Comparison of ENCODE assay signal across 35 mouse cellular contexts in the genomic region with DNA sequence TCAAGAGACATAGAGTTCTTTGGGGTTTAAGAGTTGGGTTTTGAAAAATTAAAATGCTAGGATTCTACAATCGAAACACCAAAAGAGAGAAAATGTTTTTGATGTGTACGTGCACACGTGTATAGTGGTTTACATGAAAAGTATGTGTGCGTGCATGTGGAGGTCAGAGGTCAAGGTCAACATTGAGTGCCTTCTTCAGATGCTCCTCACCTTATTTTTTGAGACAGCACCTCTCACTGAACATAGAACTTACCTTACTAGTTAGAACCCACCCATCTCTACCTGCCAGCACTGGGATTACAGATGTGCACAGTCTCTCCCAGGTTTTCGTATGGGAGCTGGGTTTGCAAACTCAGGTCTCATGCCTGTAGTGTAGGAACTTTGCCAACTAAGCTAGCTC.
"Had no signal": no experiment of that assay in that cellular context is flagged by ENCODE, and none has a peak within 500 bp of the region (broad histone marks: within the 10 kb centered on the region; RNA-seq: fewer than 3 reads in every experiment).

No protein-coding gene starts in this region.

- DNase-seq: heart, adult 2 months; heart, postnatal 10 days; heart, postnatal 14 days; heart, postnatal 36 days; heart, postnatal 4 days; kidney, adult 11 months; kidney, adult 18-20 months; kidney, adult 2 months; kidney, adult 8-10 months; kidney, adult 9 months; kidney, postnatal 10 days; kidney, postnatal 14 days; kidney, postnatal 25 days; kidney, postnatal 36 days; kidney, postnatal 4 days; layer of hippocampus, adult 9-11 months; layer of hippocampus, postnatal 36 days had no signal

- H3K27me3 ChIP-seq: heart, embryonic 12.5 days; heart, embryonic 13.5 days; heart, embryonic 15.5 days; hindbrain, embryonic 12.5 days; hindbrain, embryonic 13.5 days; hindbrain, embryonic 15.5 days; intestine, embryonic 15.5 days; kidney, embryonic 15.5 days had no signal

- H3K9me3 ChIP-seq: heart, embryonic 10.5 days; heart, embryonic 12.5 days; heart, embryonic 13.5 days; heart, embryonic 15.5 days; hindbrain, embryonic 10.5 days; hindbrain, embryonic 12.5 days; hindbrain, embryonic 13.5 days; hindbrain, embryonic 15.5 days; intestine, embryonic 15.5 days; kidney, embryonic 15.5 days had no signal

- H3K27ac ChIP-seq: heart, adult 2 months; heart, embryonic 10.5 days; heart, embryonic 13.5 days; heart, embryonic 15.5 days; hindbrain, embryonic 10.5 days; hindbrain, embryonic 12.5 days; hindbrain, embryonic 13.5 days; hindbrain, embryonic 14.5 days; hindbrain, embryonic 15.5 days; hindbrain, postnatal 0 days; intestine, embryonic 15.5 days; kidney, embryonic 15.5 days; kidney, postnatal 0 days had no signal

- ATAC-seq: hindbrain, embryonic 16.5 days; hindbrain, postnatal 0 days; inflammation-experienced regulatory T-cells, adult 6 months; intestine, embryonic 15.5 days; intestine, embryonic 16.5 days; intestine, postnatal 0 days had no signal

- H3K36me3 ChIP-seq: heart, embryonic 10.5 days; heart, embryonic 12.5 days; heart, embryonic 13.5 days; heart, embryonic 15.5 days; hindbrain, embryonic 10.5 days; hindbrain, embryonic 12.5 days; hindbrain, embryonic 13.5 days; hindbrain, embryonic 15.5 days; intestine, embryonic 15.5 days; kidney, embryonic 15.5 days had no signal

- H3K4me3 ChIP-seq: heart, adult 2 months; heart, embryonic 10.5 days; heart, embryonic 12.5 days; heart, embryonic 13.5 days; heart, embryonic 15.5 days; hindbrain, embryonic 10.5 days; hindbrain, embryonic 12.5 days; hindbrain, embryonic 13.5 days; hindbrain, embryonic 15.5 days; intestine, embryonic 15.5 days; kidney, embryonic 15.5 days had no signal

- H3K4me2 ChIP-seq: heart, embryonic 11.5 days; heart, embryonic 12.5 days; heart, embryonic 13.5 days; heart, embryonic 15.5 days; hindbrain, embryonic 12.5 days; hindbrain, embryonic 13.5 days; hindbrain, embryonic 14.5 days; hindbrain, embryonic 15.5 days; intestine, embryonic 15.5 days; kidney, embryonic 15.5 days had no signal

- H3K9ac ChIP-seq: heart, embryonic 12.5 days; heart, embryonic 13.5 days; heart, embryonic 15.5 days; hindbrain, embryonic 12.5 days; hindbrain, embryonic 13.5 days; hindbrain, embryonic 14.5 days; hindbrain, embryonic 15.5 days; intestine, embryonic 15.5 days; kidney, embryonic 15.5 days had no signal

- H3K4me1 ChIP-seq: heart, embryonic 10.5 days; heart, embryonic 12.5 days; heart, embryonic 13.5 days; heart, embryonic 15.5 days; hindbrain, embryonic 10.5 days; hindbrain, embryonic 12.5 days; hindbrain, embryonic 13.5 days; hindbrain, embryonic 15.5 days; intestine, embryonic 15.5 days; kidney, embryonic 15.5 days had no signal
